In genomic region chr3:88615902-88616391, GRCm38 (mm10) we compare ENCODE assay signal across 8 mouse cellular contexts. TPM values are rescaled to one million over a fixed set of nuclear protein-coding genes. Genes with fewer than 3 reads are reported as not detected.
A peak's percentile ranks its signal among the peaks of the same experiment; 100 is the strongest.
DNase-seq lines count a peak whose midpoint lies in the region; ATAC-seq and TF ChIP-seq lines count a peak whose summit lies in the region.

No protein-coding gene starts in this region.

- H3K27me3 ChIP-seq in neural tube, embryonic 13.5 days: no peaks in the 10 kb centered on the region
- H3K27me3 ChIP-seq in heart, embryonic 12.5 days (replicated peaks): no peaks in the 10 kb centered on the region
- no peaks in the 10 kb centered on the region for H3K27me3 ChIP-seq in limb, embryonic 14.5 days (ENCODE audit: control insufficient read depth, insufficient read depth, low read length)

- H3K27ac ChIP-seq in neural tube, embryonic 13.5 days (replicated peaks): peak overlapping the region; percentile 43; the same call in 1 of the 2 replicates
- peak overlapping the region; percentile 39; the same call in 1 of the 2 replicates for H3K27ac ChIP-seq in cortical plate, adult 2 months (ENCODE audit: insufficient read depth, low read length)
- peak overlapping the region; percentile 64; the same call in 1 of the 2 replicates for H3K27ac ChIP-seq in heart, embryonic 12.5 days (ENCODE audit: poor library complexity, severe bottlenecking)
- no peak overlapping the region; the same call in none of the 2 replicates for H3K27ac ChIP-seq in limb, embryonic 14.5 days (replicated peaks; ENCODE audit: low read depth, low read length)

- WGBS in neural tube, embryonic 13.5 days: 48% methylated on average over 9 of the region's 9 CpGs
- WGBS in heart, embryonic 12.5 days: 48% methylated on average over 9 of the region's 9 CpGs
- WGBS in limb, embryonic 14.5 days: 50% methylated on average over 9 of the region's 9 CpGs

- no peak for TF ChIP-seq CTCF in cortical plate, adult 2 months (IDR thresholded peaks at IDR 0.05; ENCODE audit: extremely low read depth, insufficient read depth, low read length)

- H3K36me3 ChIP-seq in neural tube, embryonic 13.5 days: no peaks in the 10 kb centered on the region
- no peaks in the 10 kb centered on the region for H3K36me3 ChIP-seq in heart, embryonic 12.5 days
- H3K36me3 ChIP-seq in limb, embryonic 14.5 days (ENCODE audit: control insufficient read depth, insufficient read depth, low read length): no peaks in the 10 kb centered on the region

- H3K4me1 ChIP-seq in neural tube, embryonic 13.5 days (replicated peaks): peaks cover 33% of the 10 kb centered on the region
- H3K4me1 ChIP-seq in cortical plate, adult 2 months (ENCODE audit: control insufficient read depth, insufficient read depth, low read length): peaks cover 2% of the 10 kb centered on the region
- H3K4me1 ChIP-seq in heart, embryonic 12.5 days (replicated peaks): peaks cover 65% of the 10 kb centered on the region
- H3K4me1 ChIP-seq in limb, embryonic 14.5 days (ENCODE audit: control insufficient read depth, insufficient read depth, low read length): peaks cover 19% of the 10 kb centered on the region

- ATAC-seq in neural tube, embryonic 13.5 days (ENCODE audit: low read depth): no peak
- ATAC-seq in heart, embryonic 12.5 days (ENCODE audit: insufficient number of reproducible peaks, low FRiP score): no peak
- peak; percentile 76 for ATAC-seq in limb, embryonic 14.5 days (ENCODE audit: low FRiP score, low read depth)
- ATAC-seq in activated CD4-positive, CD25-positive, alpha-beta regulatory T cell, adult 4 months: no peak

- no peaks in the 10 kb centered on the region for H3K9me3 ChIP-seq in neural tube, embryonic 13.5 days
- no peaks in the 10 kb centered on the region for H3K9me3 ChIP-seq in heart, embryonic 12.5 days (replicated peaks)
- no peaks in the 10 kb centered on the region for H3K9me3 ChIP-seq in limb, embryonic 14.5 days (ENCODE audit: control insufficient read depth, low read length)

- no peak for DNase-seq in neural tube, embryonic 10.5 days (ENCODE audit: extremely low spot score, low spot score)
- peak; percentile 78 for DNase-seq in limb, embryonic 14.5 days (ENCODE audit: low spot score)
- no peak for DNase-seq in thymus, postnatal 4 days
- no peak for DNase-seq in embryo, embryonic 10.5 days (ENCODE audit: low spot score)

- no peak for TF ChIP-seq POLR2A in cortical plate, adult 2 months (IDR thresholded peaks at IDR 0.05; ENCODE audit: extremely low read depth, insufficient read depth, low read length)
- TF ChIP-seq POLR2A in limb, embryonic 14.5 days (IDR thresholded peaks at IDR 0.05; ENCODE audit: borderline replicate concordance, extremely low read depth, insufficient read depth, insufficient read length): no peak

- 0 out of 2 replicates have a peak overlapping the region, but pooled peaks have one; percentile 4 for H3K9ac ChIP-seq in neural tube, embryonic 13.5 days
- H3K9ac ChIP-seq in heart, embryonic 12.5 days: no peak overlapping the region
- H3K9ac ChIP-seq in limb, embryonic 14.5 days (ENCODE audit: low read depth, low read length, severe bottlenecking): no peak overlapping the region

- H3K4me2 ChIP-seq in neural tube, embryonic 13.5 days: no peak overlapping the region; the same call in 1 of the 2 replicates
- peak overlapping the region; percentile 51; the same call in 1 of the 2 replicates for H3K4me2 ChIP-seq in heart, embryonic 12.5 days
- no peak overlapping the region for H3K4me2 ChIP-seq in limb, embryonic 14.5 days (replicated peaks; ENCODE audit: low read depth, low read length, severe bottlenecking)

- H3K4me3 ChIP-seq in neural tube, embryonic 13.5 days: no peak overlapping the region
- H3K4me3 ChIP-seq in cortical plate, adult 2 months (ENCODE audit: insufficient read depth, low read length): peak overlapping the region; percentile 21; the same call in 1 of the 2 replicates
- H3K4me3 ChIP-seq in heart, embryonic 12.5 days: no peak overlapping the region
- H3K4me3 ChIP-seq in limb, embryonic 14.5 days (replicated peaks; ENCODE audit: low read length): no peak overlapping the region

RNA-seq across cellular contexts. Expression of gene Arhgef2, which starts 10.2 kb away (rescaled TPM):
- 146 and 157 TPM in 2 replicates for polyA plus RNA-seq in neural tube, embryonic 13.5 days (2015; fragmentation: Nextera tagmentation; extraction: Ambion mirVana)
- polyA plus RNA-seq in cortical plate, adult 2 months (2012; rRNA removed): 220 and 224 TPM in 2 replicates
- 84.5 and 91.8 TPM in 2 replicates for polyA plus RNA-seq in heart, embryonic 12.5 days (2016; fragmentation: Nextera tagmentation; extraction: Ambion mirVana)
- polyA plus RNA-seq in limb, embryonic 14.5 days (2012; rRNA removed): 81.9 and 105 TPM in 2 replicates
- polyA plus RNA-seq in limb, embryonic 14.5 days (2014; fragmentation: Nextera tagmentation; extraction: Ambion mirVana): 84.7 and 94.8 TPM in 2 replicates
- polyA plus RNA-seq in activated CD4-positive, CD25-positive, alpha-beta regulatory T cell, adult 4 months (2017; shearing (Covaris generic)): 10 to 100 TPM; 45.7 to 54.0 TPM

RNA-seq across cellular contexts. Expression of gene Rxfp4, which starts 37.0 kb away (rescaled TPM):
- not detected in 2 replicates for polyA plus RNA-seq in neural tube, embryonic 13.5 days (2015; fragmentation: Nextera tagmentation; extraction: Ambion mirVana)
- polyA plus RNA-seq in cortical plate, adult 2 months (2012; rRNA removed): not detected in 2 replicates
- polyA plus RNA-seq in heart, embryonic 12.5 days (2016; fragmentation: Nextera tagmentation; extraction: Ambion mirVana): not detected in 2 replicates
- not detected in 2 replicates for polyA plus RNA-seq in limb, embryonic 14.5 days (2012; rRNA removed)
- polyA plus RNA-seq in limb, embryonic 14.5 days (2014; fragmentation: Nextera tagmentation; extraction: Ambion mirVana): 0.15 TPM in 1 of 2 replicates, not detected in the other
- not detected for polyA plus RNA-seq in activated CD4-positive, CD25-positive, alpha-beta regulatory T cell, adult 4 months (2017; shearing (Covaris generic))

RNA-seq across cellular contexts. Expression of gene Ssr2, which starts 40.3 kb away (rescaled TPM):
- polyA plus RNA-seq in neural tube, embryonic 13.5 days (2015; fragmentation: Nextera tagmentation; extraction: Ambion mirVana): 157 and 164 TPM in 2 replicates
- polyA plus RNA-seq in cortical plate, adult 2 months (2012; rRNA removed): 120 and 126 TPM in 2 replicates
- polyA plus RNA-seq in heart, embryonic 12.5 days (2016; fragmentation: Nextera tagmentation; extraction: Ambion mirVana): 181 and 185 TPM in 2 replicates
- polyA plus RNA-seq in limb, embryonic 14.5 days (2012; rRNA removed): 422 and 466 TPM in 2 replicates
- 307 and 325 TPM in 2 replicates for polyA plus RNA-seq in limb, embryonic 14.5 days (2014; fragmentation: Nextera tagmentation; extraction: Ambion mirVana)
- 100 to 1,000 TPM; 163 to 193 TPM for polyA plus RNA-seq in activated CD4-positive, CD25-positive, alpha-beta regulatory T cell, adult 4 months (2017; shearing (Covaris generic))
